Mouse (Mus musculus) lung, adult 2 months (tissue): ENCODE results near the gene Rasgef1c.

Experiments
- CTCF ChIP-seq: fragments of 200-500 bp; IDR thresholded peaks from 2 replicates; pipeline ENCODE4 v1.5.1; 2011; ENCODE audit warnings: mild to moderate bottlenecking, low read length, control low read depth; ENCODE audit not compliant: insufficient read depth
- POLR2A ChIP-seq: fragments of 200-500 bp; IDR thresholded peaks from 2 replicates; pipeline ENCODE4 v1.6.1; 2011; ENCODE audit warnings: low read depth, mild to moderate bottlenecking, control low read depth, low read length, borderline replicate concordance; ENCODE audit errors: extremely low read depth

GRCm38 (mm10) chr11:49974675-49975074, 73.0 kb downstream of the Rasgef1c start:
- TF ChIP-seq CTCF, result no peak
- no peak for TF ChIP-seq POLR2A
